Mouse (Mus musculus) layer of hippocampus, adult 2 months (tissue): ENCODE data around the gene Atp6v0e. TPM values are rescaled to one million over a fixed set of nuclear protein-coding genes. Genes with fewer than 3 reads are reported as not detected.

Experiments used
- DNase-seq, 2 experiments: peaks; one replicate each; pipeline ENCODE4 v3.0.0; 2022; ENCODE audit warnings: low spot score in 2 of 2
- H3K27ac ChIP-seq: fragments of 200-600 bp; 2 replicates; pipeline ENCODE4 v1.8.1; 2022
- H3K4me3 ChIP-seq: fragments of 200-600 bp; 2 replicates; pipeline ENCODE4 v1.8.1; 2022; ENCODE audit warnings: mild to moderate bottlenecking
- CTCF ChIP-seq: fragments of 200-600 bp; conservative IDR thresholded peaks from 2 replicates; pipeline ENCODE4 v1.8.1; 2022; ENCODE audit warnings: antibody characterized with exemption, mild to moderate bottlenecking, moderate library complexity
- total RNA-seq, 2 experiments: library from RNA; stranded (reverse); gene quantifications; 2 replicates each; pipeline ENCODE4 v1.2.3; 2021

Atp6v0e gene
- total RNA-seq, 2 experiments from 2014 or later, result 47.0 to 56.7 TPM

DNA sequence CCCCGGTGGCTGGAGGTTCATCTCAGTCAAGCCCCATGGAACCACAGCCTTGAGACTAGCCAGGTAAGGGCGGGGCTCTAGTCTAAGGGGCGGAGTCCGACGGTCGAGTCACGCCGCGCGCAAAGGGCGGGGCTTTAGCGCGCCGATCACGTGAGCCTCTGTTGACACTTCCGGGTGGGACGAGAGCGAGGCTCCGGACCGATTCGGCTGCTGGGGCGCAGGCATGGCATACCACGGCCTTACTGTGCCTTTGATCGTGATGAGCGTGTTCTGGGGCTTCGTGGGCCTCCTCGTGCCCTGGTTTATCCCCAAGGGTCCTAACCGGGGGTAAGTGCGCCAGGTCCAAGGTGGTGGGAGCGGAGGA lies 13.2 kb downstream of the Atp6v0e start:
- H3K27ac ChIP-seq, result peak overlapping the region; percentile 97
- peak; percentile 88 to 90 for DNase-seq
- no peak for TF ChIP-seq CTCF
- peak overlapping the region; percentile 89 for H3K4me3 ChIP-seq

DNA sequence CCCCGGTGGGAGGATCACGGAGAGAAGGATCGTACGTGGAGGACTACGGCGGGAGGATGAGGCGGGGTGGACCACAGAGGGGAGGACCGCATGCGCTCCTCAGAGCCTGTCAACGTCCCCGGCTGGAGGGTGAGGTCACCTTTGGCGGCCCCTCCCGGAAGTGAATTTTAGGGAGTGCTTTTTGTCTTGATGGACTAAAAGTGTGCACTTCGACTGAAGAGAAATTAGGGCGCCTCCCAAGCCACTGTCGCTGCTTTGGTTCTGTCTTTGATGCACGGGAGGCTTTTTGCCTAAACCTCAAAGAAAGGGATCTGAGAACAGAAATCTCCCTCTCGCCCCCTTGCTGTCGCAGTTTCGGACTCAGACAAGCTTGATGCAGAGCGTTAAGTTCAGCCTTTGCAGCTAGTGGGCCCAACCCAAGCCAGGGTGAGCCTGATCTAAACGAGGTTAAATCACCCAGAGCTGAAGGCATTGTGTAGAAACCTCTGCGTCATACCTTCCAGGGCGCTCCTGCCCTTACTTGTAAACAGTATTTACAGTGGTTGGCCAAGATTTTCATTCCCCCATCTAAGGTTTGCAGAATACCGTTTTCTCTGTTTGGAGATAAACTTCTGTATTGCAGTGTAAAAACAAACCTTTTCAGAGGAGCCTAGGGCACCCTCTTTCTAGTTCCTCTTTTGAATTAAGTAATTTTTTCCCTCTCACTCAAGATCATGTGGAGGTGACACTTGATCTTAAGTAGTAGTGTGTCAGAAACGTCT lies 13.8 kb downstream of the Atp6v0e start:
- DNase-seq, result peak; percentile 60 to 74
- Histone ChIP-seq H3K4me3 (peak overlapping the region; percentile 89), H3K27ac (peak overlapping the region; percentile 97)
- peak; percentile 48 for TF ChIP-seq CTCF

DNA sequence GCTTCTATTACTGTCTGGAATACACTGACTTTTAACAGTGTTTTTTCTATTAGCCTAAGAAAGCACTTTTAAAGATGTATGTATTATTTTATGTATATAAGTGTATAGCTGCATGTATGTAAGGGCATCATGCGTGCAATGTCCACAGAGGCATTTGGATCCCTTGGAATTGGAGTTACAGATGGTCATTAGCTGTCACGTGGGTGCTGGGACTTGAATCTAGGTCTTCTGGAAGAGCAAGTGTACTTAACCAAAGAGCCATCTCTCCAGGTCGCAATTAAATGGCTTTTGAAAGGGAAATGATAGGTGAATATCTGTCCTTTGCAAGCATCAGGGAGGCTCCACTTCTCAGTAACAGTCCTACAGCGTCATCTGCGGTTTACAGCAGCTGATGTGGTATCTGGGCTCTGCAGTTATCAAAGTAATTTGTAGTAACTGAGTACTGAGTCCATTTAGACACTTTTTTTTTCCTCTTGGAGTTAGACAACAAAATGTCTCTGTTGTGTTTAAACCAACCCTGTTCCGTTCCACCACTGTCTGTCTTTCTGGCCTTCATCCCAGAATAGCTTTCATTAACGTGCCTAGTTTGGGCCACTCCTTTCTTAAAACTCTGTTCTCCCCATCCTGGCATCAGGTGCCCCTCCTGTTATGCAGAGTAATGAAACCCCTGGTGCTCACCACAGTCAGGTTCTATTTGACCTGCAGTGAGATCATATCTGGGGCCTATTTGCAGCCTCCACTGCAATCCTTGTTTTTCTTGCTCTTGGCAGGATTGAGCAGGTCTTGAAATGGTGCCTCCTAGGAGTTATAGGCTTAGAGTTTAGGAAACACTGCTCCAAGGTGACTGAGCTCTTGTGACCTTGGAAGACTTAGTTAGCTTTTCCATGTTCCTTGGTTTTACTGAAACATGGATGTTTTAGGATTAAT lies 14.9 kb downstream of the Atp6v0e start:
- TF ChIP-seq CTCF, result 0 out of 2 replicates have a peak, but pooled peaks have one; percentile 5
- DNase-seq, result no peak
- peak overlapping the region; percentile 89 for H3K4me3 ChIP-seq
- peak overlapping the region; percentile 97 for H3K27ac ChIP-seq

DNA sequence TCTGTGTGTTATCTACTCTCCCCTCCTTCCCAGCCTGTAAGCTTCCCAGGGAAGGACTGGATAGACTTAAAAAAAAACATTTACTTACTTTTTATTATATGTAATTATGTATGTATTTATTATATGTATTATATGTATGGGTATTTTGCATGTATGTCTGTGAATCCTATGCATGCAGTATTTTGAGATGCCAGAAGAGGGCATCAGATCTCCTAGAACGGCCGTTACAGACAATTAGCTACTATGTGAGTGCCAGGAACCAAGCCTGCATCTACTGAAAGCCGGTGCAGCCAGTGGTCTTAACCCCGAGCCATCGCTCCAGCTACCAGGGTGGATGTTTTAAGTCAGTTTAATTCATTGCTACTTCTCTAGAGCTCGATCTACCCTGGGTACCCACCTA lies 18.2 kb downstream of the Atp6v0e start:
- TF ChIP-seq CTCF, result peak; percentile 63
- H3K27ac ChIP-seq, result no peak overlapping the region
- no peak for DNase-seq
- H3K4me3 ChIP-seq, result no peak overlapping the region

DNA sequence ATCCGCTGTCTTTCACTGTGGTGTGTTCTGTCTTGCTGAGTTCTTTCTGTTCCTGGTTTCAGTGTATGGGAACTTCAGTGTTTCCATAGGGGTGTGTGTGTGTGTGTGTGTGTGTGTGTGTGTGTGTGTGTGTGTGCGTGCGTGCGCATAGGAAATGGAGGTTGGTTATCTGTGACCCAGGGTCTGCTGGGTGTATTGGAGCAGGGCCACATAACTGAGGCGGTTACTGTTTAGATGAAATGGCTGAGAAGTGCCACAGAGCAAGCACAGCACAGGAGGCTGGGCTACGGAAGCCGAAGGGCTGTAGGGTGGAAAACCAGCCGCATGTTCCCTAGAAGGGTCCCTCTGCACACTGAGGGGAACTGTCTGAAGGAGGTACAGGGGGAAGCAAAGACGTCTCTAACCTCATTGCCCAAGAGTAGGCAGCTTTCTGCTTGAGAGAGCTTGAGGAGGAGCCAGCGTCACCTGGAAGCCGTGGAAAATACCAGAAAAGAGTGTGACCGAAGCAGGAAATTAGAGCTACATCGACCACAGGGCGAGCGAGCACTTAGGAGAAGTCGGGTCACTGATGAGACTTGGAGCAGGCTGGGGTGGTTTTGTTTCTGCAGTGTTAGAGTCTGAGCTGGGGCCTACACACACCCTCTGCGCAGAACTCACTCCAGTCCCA lies 23.4 kb downstream of the Atp6v0e start:
- peak overlapping the region; percentile 91; the same call in 1 of the 2 replicates for H3K27ac ChIP-seq
- DNase-seq, result no peak
- TF ChIP-seq CTCF, result no peak
- no peak overlapping the region for H3K4me3 ChIP-seq

DNA sequence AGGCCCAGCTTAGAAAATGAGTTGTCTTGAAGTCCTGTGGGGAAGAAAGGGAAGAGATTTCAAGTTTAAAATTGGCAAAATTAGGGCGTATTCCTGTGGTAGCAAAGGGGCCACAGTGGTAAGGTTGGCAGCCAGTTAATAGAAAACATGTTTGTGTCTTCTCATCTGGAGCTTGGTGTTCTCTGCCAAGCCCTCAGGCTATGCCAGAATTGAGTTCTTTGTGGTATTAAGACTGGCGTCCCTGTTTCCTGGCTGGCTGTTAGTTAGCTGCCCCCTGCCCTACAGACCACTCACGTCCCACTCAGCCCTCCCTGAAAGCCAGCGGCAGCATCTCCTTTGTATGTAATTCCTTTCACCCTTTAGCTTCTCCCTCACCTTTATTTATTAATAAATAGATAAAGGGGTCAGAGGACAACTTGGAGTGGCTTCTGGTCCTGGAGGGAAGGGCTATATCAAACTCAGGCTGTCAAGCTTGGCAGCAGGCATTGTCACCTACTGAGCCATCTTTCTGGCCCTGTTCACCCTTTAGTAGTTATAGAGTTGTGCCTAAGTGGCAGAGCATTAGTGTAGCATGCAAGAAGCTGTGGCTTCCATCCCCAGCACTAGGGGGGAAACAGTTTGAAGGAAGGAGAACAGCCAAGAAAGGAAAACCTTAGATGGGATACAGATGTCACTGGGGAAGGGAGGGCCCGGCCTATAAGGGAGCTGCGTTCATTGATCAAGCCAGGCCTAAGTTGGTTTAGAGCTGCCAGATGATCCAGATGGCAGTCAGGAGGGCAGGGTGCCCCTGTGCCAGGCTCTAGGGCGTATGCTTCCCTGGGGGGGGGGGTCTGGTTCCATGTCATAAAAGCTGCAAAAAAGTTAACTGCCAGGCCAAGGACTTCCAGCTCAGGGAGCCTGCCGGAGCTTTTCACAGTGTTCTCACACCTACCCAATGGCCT lies 26.0 kb downstream of the Atp6v0e start:
- peak; percentile 36 for TF ChIP-seq CTCF
- peak; percentile 45 to 67 for DNase-seq
- H3K27ac ChIP-seq, result peak overlapping the region; percentile 91
- no peak overlapping the region for H3K4me3 ChIP-seq

DNA sequence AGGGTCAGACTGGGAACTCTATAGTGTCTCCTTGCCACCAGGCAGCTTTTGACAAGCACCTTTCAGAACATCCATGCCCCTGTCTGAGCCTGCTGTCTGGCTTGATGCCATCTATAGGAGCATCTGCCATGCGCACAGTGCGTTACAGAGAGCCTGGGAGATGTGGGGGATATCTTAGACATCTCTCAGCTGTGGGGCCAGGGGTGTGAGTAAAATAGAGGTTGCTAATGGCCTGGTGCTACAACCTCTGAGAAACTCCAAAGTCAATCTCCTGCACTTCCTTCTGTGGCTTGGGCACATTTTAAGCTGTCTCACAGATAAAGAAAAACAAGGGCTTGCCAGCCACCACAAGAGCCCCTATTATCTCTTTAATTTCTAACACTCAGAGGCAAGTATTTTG lies 26.8 kb downstream of the Atp6v0e start:
- Histone ChIP-seq H3K4me3 (no peak overlapping the region), H3K27ac (peak overlapping the region; percentile 91)
- DNase-seq, result no peak
- no peak for TF ChIP-seq CTCF

DNA sequence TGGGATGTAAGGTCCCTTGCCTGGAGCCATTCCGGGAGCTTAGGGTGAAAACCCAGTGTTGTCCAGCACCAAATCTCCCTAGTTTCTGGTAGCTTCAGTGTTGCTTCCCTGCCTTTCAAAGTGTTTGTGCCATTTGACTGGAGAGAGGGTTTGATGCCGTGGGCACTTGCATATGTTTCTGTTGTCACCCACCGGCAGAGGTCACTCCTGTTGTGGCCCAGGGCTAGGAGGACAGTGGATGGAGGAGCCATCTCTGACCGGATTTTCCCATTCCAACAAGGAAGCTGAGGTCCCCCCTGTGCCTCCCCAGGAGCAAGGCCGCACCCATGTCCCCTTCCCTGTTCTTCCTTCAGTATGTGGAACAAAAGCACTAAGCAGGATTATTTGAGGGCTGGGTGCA lies 27.2 kb downstream of the Atp6v0e start:
- no peak for DNase-seq
- TF ChIP-seq CTCF, result peak; percentile 35
- H3K4me3 ChIP-seq, result no peak overlapping the region
- peak overlapping the region; percentile 91 for H3K27ac ChIP-seq

DNA sequence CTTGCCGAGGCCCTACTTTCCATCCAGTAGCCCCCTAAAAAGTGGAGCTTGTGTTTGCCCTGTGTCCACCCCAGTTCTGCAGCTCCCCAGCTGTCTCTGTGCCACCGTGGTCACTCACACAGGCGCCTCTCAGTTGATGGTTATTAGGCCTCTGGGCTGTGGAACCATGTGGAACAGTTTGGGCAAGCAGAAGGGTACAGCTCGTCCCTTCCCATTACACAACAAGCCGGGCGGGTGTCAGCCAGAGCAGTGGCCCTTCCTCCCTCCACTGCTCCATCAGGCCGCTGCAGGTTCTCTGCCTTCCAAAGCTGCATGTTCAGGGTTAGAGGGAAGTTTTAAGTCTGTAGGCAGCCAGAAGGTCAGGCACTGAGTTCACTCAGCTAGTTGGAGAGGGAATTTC lies 28.1 kb downstream of the Atp6v0e start:
- no peak overlapping the region for H3K4me3 ChIP-seq
- peak overlapping the region; percentile 91 for H3K27ac ChIP-seq
- DNase-seq, result no peak
- TF ChIP-seq CTCF, result no peak

DNA sequence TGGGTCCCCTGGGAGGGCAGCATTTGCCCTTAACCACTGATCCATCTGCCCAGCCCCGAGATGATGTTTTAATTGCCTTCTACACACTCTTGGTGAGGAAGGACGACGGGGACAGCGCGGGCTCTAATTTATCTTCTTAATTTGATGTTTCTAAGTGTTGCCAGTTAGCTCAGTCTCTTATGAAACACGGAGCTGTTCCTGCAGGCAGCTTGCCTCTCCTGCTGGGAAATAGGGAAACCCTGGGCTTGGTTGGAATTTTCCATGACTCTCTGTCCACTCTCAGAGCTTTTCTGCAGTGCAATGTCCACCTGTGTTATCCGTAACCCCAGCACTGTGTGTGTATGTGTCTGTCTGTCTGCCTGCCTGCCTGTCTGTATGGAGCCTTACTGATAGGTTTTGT lies 30.4 kb downstream of the Atp6v0e start:
- Histone ChIP-seq H3K27ac (peak overlapping the region; percentile 91), H3K4me3 (no peak overlapping the region; the same call in 1 of the 2 replicates)
- TF ChIP-seq CTCF, result no peak
- DNase-seq, result no peak

DNA sequence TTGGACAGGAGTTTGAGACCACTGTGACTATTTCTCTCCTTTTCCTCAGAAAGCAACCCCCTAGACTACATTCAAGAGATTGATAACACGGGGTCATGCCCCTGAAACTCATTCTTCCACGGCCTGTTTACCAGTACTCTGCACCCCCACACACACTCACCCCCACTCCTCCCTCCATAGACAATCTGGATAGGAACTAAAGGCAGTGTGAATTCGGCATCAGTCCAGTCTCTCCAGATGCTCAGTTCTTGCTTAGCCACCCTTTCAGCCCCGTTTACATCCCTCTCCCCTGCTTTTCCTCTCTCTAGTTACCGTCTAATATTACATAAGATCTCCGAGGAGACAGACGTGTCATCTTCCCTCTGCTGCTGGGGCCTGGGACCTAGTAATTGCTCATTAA lies 31.1 kb downstream of the Atp6v0e start:
- TF ChIP-seq CTCF, result no peak
- DNase-seq, result peak in 1 of 2 experiments; percentile 48
- Histone ChIP-seq H3K27ac (peak overlapping the region; percentile 91), H3K4me3 (0 out of 2 replicates have a peak overlapping the region, but pooled peaks have one; percentile 3)

DNA sequence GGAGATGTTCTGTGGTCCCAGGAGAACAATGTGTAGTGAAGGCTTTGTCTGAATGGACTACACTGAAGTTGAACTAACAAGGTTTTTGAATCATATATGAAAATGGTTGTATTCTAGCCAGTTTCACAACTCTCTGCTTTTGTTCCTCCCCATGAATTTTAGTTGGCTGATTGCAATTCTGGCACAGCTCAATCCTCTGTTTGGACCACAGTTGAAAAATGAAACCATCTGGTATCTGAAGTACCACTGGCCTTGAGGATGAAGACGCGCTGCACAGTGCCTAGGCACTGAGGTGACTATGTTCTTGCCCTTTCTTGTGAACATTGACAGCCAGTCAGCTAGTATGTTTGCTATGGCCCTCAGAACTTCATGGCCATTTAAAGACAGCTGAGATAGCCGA lies 32.2 kb downstream of the Atp6v0e start:
- no peak for DNase-seq
- H3K27ac ChIP-seq, result peak overlapping the region; percentile 91; the same call in 1 of the 2 replicates
- no peak for TF ChIP-seq CTCF
- no peak overlapping the region for H3K4me3 ChIP-seq
